Mouse (Mus musculus): ENCODE data around the gene Ddo. TPM values are rescaled to one million over a fixed set of nuclear protein-coding genes. Genes with fewer than 3 reads are reported as not detected.
A peak's percentile ranks its signal among the peaks of the same experiment; 100 is the strongest.

Gene Ddo
- 0.84 and 1.3 TPM in 2 replicates for polyA plus RNA-seq (2012; rRNA removed)

DNA sequence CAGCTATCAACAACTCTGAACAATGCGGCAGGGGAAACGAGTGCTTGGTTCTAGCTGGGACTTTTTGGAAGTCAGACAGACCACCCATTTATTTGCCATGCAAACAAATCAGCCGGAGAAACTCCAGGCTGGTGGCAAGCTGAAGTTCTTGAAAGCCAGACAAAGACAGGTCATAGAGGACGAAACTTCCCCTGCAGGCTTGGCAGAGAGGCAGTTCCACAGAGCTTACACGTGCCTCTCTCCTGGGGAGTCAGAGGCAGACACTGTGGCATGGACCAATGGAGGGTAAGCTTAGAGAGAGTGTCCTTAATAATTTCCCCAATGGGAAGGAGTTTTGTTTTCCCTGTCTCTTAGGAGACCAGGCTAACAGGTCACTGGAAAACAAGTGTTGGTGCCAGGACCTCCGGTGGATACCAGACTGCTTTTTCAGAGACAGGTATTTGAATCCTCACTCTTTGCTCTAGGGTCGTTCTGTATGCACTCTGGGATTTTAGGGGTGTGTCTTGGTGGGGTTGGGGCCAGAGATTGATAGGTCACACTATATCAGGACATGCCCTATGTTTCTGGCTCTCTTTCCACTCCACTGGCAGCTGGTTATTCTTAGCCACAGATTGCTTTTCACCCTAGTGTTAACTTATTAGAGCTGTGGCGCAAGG lies at the start of gene Ddo:
Ddo (plus strand) TSS at position 356 of the 656 bp plus-strand sequence.
- Histone ChIP-seq H3K4me1 (ENCODE audit: control insufficient read depth, insufficient read depth, insufficient read length, low read length) (no peaks in the 10 kb centered on the region), H3K4me3 (ENCODE audit: low read depth, low read length) (peak within 1 kb of the TSS; percentile 27; the same call in 1 of the 2 replicates), H3K36me3 (ENCODE audit: control insufficient read depth, insufficient read depth, low read length) (no peaks in the 10 kb centered on the region), H3K27me3 (ENCODE audit: control insufficient read depth, insufficient read depth, low read length) (no peaks in the 10 kb centered on the region), H3K27ac (ENCODE audit: insufficient read depth, low read depth, low read length) (peak within 1 kb of the TSS; percentile 12; the same call in 1 of the 2 replicates)
- TF ChIP-seq POLR2A (IDR thresholded peaks at IDR 0.05; ENCODE audit: low read depth, low read length): no peak
- TF ChIP-seq CTCF (IDR thresholded peaks at IDR 0.05; ENCODE audit: extremely low read depth, insufficient read length, insufficient replicate concordance, low read depth, low read length): no peak
- WGBS: 28% methylated on average over 8 of the region's 8 CpGs

DNA sequence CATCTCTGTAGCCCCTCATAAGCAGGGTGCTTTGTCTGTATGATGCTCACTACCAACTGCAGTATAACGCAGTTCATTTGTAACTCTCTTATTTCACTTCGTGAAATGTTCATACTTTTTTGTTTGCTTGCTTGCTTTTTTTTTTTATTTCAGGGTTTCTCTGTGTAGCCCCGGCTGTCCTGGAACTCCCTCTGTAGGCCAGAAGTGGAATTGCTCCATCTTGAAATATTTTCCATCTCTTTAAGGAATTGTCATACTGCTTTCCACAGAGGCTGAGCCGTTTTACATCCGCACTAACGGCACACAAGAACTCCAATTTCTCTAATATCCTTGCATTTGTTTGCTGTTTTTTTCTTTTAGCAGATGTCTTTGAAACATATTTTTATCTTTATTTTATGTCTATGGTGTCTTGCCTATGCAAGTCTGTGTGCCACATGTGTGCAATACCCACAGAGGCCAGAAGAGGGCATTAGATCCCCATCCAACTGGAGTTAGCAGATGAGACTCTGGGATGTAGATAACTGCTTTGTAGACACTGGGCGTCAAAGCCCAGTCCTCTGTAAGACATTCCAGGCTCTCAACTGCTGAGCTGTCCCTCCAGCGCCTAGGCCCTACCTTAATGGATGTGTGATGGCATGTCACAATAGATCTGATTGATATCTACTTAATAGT lies 46.1 kb upstream of the Ddo start:
- WGBS: 73% methylated on average over 8 of the region's 8 CpGs
- no peak overlapping the region for H3K4me3 ChIP-seq (ENCODE audit: low read depth, low read length)
- no peak overlapping the region for H3K27ac ChIP-seq (ENCODE audit: insufficient read depth, low read depth, low read length)
- TF ChIP-seq CTCF (IDR thresholded peaks at IDR 0.05; ENCODE audit: extremely low read depth, insufficient read length, insufficient replicate concordance, low read depth, low read length) (peak; percentile 17; the same call in 1 of the 2 replicates), POLR2A (IDR thresholded peaks at IDR 0.05; ENCODE audit: low read depth, low read length) (no peak)
- no peaks in the 10 kb centered on the region for H3K27me3 ChIP-seq (ENCODE audit: control insufficient read depth, insufficient read depth, low read length)
- no peaks in the 10 kb centered on the region for H3K4me1 ChIP-seq (ENCODE audit: control insufficient read depth, insufficient read depth, insufficient read length, low read length)
- H3K36me3 ChIP-seq (ENCODE audit: control insufficient read depth, insufficient read depth, low read length): no peaks in the 10 kb centered on the region

DNA sequence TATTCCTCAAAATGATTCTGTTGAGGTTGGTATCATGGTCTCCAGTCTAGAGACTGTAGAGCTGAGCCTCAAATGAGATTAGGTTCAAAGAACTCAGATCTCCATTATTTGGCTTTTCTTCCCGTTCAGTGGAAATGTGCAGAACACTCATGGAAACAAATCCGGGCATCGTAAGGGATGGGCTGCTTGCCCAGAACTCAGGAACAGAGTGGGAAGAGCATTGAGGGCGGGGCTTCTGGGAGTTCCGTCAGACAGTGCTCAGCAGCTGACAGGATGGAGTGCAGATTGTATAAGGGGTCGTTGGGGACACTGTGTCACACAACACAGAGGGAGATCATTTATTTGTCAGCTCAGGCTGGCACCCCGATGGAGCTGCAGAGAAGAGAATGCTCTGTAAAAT lies 37.6 kb upstream of the Ddo start:
- no peaks in the 10 kb centered on the region for H3K4me1 ChIP-seq (ENCODE audit: control insufficient read depth, insufficient read depth, insufficient read length, low read length)
- no peak for TF ChIP-seq POLR2A (IDR thresholded peaks at IDR 0.05; ENCODE audit: low read depth, low read length)
- no peak for TF ChIP-seq CTCF (IDR thresholded peaks at IDR 0.05; ENCODE audit: extremely low read depth, insufficient read length, insufficient replicate concordance, low read depth, low read length)
- no peak overlapping the region for H3K27ac ChIP-seq (ENCODE audit: insufficient read depth, low read depth, low read length)
- no peak overlapping the region for H3K4me3 ChIP-seq (ENCODE audit: low read depth, low read length)
- 55% methylated on average over 7 of the region's 7 CpGs for WGBS
- H3K27me3 ChIP-seq (ENCODE audit: control insufficient read depth, insufficient read depth, low read length): no peaks in the 10 kb centered on the region
- no peaks in the 10 kb centered on the region for H3K36me3 ChIP-seq (ENCODE audit: control insufficient read depth, insufficient read depth, low read length)

DNA sequence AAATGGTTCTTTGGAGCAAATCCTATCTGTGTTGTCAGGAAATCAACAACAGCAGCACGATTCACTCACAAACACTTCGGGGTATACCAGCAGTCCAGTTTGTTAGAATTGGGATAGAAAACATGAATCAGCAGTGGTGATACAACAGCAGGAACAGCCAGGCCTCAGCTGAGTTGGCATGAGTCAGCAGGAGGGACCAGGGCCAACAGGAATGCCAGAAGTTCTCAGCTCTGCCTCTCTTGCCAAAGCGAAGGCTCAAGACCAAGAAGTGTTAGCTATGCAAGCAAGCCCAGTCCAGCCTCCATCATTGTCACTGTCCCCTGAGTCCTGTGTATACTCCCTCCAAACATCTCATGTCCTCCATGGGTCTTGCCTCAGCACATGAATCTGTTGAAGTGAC lies 32.6 kb upstream of the Ddo start:
- Histone ChIP-seq H3K4me1 (ENCODE audit: control insufficient read depth, insufficient read depth, insufficient read length, low read length) (no peaks in the 10 kb centered on the region), H3K27ac (ENCODE audit: insufficient read depth, low read depth, low read length) (no peak overlapping the region), H3K4me3 (ENCODE audit: low read depth, low read length) (no peak overlapping the region), H3K36me3 (ENCODE audit: control insufficient read depth, insufficient read depth, low read length) (no peaks in the 10 kb centered on the region), H3K27me3 (ENCODE audit: control insufficient read depth, insufficient read depth, low read length) (no peaks in the 10 kb centered on the region)
- TF ChIP-seq POLR2A (IDR thresholded peaks at IDR 0.05; ENCODE audit: low read depth, low read length) (no peak), CTCF (IDR thresholded peaks at IDR 0.05; ENCODE audit: extremely low read depth, insufficient read length, insufficient replicate concordance, low read depth, low read length) (no peak)
- 87% methylated on average over 3 of the region's 3 CpGs for WGBS

DNA sequence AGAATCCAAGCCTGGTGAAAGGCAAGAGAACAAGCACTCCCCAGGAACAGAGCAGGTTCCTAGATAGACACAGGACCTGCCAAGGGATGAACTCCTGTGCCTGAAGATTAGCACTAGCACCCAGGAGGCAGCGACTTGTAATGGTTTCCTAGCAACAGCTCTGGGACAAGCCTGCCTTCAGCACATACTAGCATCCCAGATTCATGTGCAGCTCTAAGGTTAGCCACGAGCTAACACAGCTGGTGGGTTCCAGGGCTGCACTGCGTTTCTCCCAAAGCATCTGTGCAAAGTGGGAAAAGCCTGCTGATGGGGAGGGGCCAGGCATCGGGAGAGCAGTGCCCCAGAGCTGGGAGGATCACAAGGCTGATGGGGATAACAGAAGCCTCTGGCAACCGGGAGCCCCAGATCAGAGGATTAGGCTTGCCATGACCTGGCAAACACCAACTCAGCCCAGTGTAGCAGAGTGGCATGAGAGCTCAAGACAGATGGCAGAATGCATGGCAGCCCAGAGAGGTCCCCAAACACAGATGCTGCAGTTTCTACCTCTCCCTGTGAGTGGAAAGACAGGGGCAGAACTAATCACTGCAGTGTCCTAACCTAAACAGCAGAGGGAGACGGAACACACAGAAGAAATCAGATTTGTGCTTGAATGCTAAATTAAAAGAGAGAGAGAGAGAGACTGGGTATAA lies 25.0 kb upstream of the Ddo start:
- 69% methylated on average over 6 of the region's 6 CpGs for WGBS
- Histone ChIP-seq H3K27ac (ENCODE audit: insufficient read depth, low read depth, low read length) (no peak overlapping the region), H3K27me3 (ENCODE audit: control insufficient read depth, insufficient read depth, low read length) (no peaks in the 10 kb centered on the region; the same call in 1 of the 2 replicates), H3K4me1 (ENCODE audit: control insufficient read depth, insufficient read depth, insufficient read length, low read length) (no peaks in the 10 kb centered on the region), H3K36me3 (ENCODE audit: control insufficient read depth, insufficient read depth, low read length) (no peaks in the 10 kb centered on the region), H3K4me3 (ENCODE audit: low read depth, low read length) (no peak overlapping the region)
- no peak for TF ChIP-seq CTCF (IDR thresholded peaks at IDR 0.05; ENCODE audit: extremely low read depth, insufficient read length, insufficient replicate concordance, low read depth, low read length)
- TF ChIP-seq POLR2A (IDR thresholded peaks at IDR 0.05; ENCODE audit: low read depth, low read length): no peak

DNA sequence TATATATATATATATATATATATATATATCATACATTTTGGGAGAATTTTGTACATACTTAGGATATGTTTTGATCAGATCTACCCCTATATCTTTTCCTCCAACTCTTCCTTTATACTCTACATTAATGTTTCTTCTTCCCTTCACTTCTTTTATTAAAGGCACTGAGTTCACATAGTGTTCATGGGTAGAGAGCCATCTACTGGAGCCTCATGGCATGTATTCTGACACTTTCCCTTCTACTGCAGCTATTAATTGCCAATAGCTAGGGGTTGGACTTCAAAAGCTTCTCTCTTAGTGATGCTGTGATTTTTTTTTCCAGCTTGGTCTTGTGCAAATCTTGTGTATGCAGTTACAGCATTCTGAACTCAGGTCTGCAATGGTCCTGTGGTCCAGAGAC lies 11.8 kb upstream of the Ddo start:
- H3K27me3 ChIP-seq (ENCODE audit: control insufficient read depth, insufficient read depth, low read length): no peaks in the 10 kb centered on the region; the same call in 1 of the 2 replicates
- TF ChIP-seq POLR2A (IDR thresholded peaks at IDR 0.05; ENCODE audit: low read depth, low read length) (no peak), CTCF (IDR thresholded peaks at IDR 0.05; ENCODE audit: extremely low read depth, insufficient read length, insufficient replicate concordance, low read depth, low read length) (no peak)
- H3K4me3 ChIP-seq (ENCODE audit: low read depth, low read length): no peak overlapping the region
- no peak overlapping the region for H3K27ac ChIP-seq (ENCODE audit: insufficient read depth, low read depth, low read length)
- no peaks in the 10 kb centered on the region for H3K4me1 ChIP-seq (ENCODE audit: control insufficient read depth, insufficient read depth, insufficient read length, low read length)
- H3K36me3 ChIP-seq (ENCODE audit: control insufficient read depth, insufficient read depth, low read length): no peaks in the 10 kb centered on the region

DNA sequence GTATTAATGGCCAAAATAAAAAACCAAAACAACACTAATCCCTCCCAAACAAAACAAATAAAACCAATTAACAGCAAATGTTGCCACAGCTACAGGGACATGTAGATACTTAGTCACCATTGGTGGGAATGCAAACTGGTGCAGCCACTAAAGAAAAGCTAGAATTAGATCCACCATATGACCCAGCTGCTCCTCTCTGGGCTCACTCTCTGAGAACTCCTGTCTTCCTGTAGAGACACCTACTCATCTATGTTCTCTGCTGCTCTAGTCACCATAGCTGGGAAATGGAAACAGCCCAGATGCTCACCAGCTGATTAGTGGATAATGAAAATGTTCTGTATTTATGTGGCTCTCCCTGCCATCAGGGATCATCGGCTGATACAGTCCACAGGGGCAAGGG lies 10.1 kb upstream of the Ddo start:
- 76% methylated on average over 1 of the region's 1 CpGs for WGBS
- no peak for TF ChIP-seq CTCF (IDR thresholded peaks at IDR 0.05; ENCODE audit: extremely low read depth, insufficient read length, insufficient replicate concordance, low read depth, low read length)
- no peak for TF ChIP-seq POLR2A (IDR thresholded peaks at IDR 0.05; ENCODE audit: low read depth, low read length)
- no peaks in the 10 kb centered on the region; the same call in 1 of the 2 replicates for H3K27me3 ChIP-seq (ENCODE audit: control insufficient read depth, insufficient read depth, low read length)
- no peaks in the 10 kb centered on the region for H3K4me1 ChIP-seq (ENCODE audit: control insufficient read depth, insufficient read depth, insufficient read length, low read length)
- H3K36me3 ChIP-seq (ENCODE audit: control insufficient read depth, insufficient read depth, low read length): no peaks in the 10 kb centered on the region
- no peak overlapping the region for H3K4me3 ChIP-seq (ENCODE audit: low read depth, low read length)
- H3K27ac ChIP-seq (ENCODE audit: insufficient read depth, low read depth, low read length): no peak overlapping the region
